Mouse (Mus musculus) cortical plate, adult 2 months (tissue): ENCODE data around the gene Pdia6.

ENCODE experiments used
- CTCF ChIP-seq: fragments of 200-500 bp; IDR thresholded peaks from 2 replicates; pipeline ENCODE4 v1.5.1; 2011; ENCODE audit warnings: mild to moderate bottlenecking, control low read depth, low read length; ENCODE audit not compliant: insufficient read depth; ENCODE audit errors: extremely low read depth
- POLR2A ChIP-seq: fragments of 200-500 bp; IDR thresholded peaks from 2 replicates; pipeline ENCODE4 v1.6.1; 2011; ENCODE audit warnings: mild to moderate bottlenecking, low read length, control low read depth; ENCODE audit not compliant: insufficient read depth; ENCODE audit errors: extremely low read depth

DNA sequence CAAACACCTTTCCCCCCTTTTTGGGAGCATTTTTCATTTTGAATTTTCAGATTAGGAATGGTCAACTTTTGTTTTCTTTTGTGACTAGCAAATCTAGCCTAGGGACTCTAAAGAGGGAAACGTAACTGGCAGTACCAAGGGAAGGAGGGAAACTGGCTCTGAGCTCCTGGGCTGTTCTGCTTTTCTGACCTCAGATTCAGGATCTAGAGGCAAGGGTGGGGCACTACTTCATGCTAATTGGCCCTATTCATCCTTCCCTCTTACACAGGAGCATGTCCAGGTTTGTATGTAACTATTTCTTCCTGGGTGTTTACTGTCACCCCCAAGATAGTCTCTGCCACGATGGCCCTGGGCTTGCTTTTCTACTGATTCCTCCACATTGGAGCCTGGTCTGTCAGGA is 30.6 kb downstream of the Pdia6 start:
- TF ChIP-seq POLR2A: no peak
- no peak for TF ChIP-seq CTCF
